Mouse (Mus musculus) hindbrain, embryonic 16.5 days (tissue): ENCODE measurements around the gene Rnf38. TPM values are rescaled to one million over a fixed set of nuclear protein-coding genes. Genes with fewer than 3 reads are reported as not detected.

Experiments used
- ATAC-seq: fragments of 200-750 bp; cut with Nextera tagmentation; 2 replicates; pipeline ENCODE4 v1.8.0; 2017; ENCODE audit warnings: moderate TSS enrichment, moderate library complexity
- H3K27ac ChIP-seq: fragments of 300-500 bp; sonication (generic); 2 replicates; pipeline ENCODE4 v1.5.1; 2014; ENCODE audit warnings: low read depth, mild to moderate bottlenecking, control low read depth, low read length, moderate library complexity
- H3K27me3 ChIP-seq: fragments of 300-500 bp; sonication (generic); replicated peaks from 2 replicates; pipeline ENCODE4 v1.6.1; 2014; ENCODE audit warnings: low read length; ENCODE audit not compliant: control insufficient read depth, insufficient read depth
- H3K36me3 ChIP-seq: fragments of 300-500 bp; sonication (generic); 2 replicates; pipeline ENCODE4 v1.6.1; 2014; ENCODE audit warnings: mild to moderate bottlenecking, low read length, moderate library complexity, mixed read lengths; ENCODE audit not compliant: control insufficient read depth, insufficient read depth
- H3K4me1 ChIP-seq: fragments of 300-500 bp; sonication (generic); 2 replicates; pipeline ENCODE4 v1.6.1; 2014; ENCODE audit warnings: low read depth, low read length; ENCODE audit not compliant: control insufficient read depth, insufficient read depth
- H3K4me2 ChIP-seq: fragments of 300-500 bp; sonication (generic); 2 replicates; pipeline ENCODE4 v1.6.1; 2014; ENCODE audit warnings: mild to moderate bottlenecking, low read length, control low read depth, moderate library complexity
- H3K4me3 ChIP-seq: fragments of 300-500 bp; sonication (generic); 2 replicates; pipeline ENCODE4 v1.5.1; 2014; ENCODE audit warnings: mild to moderate bottlenecking, low read length, control low read depth, moderate library complexity
- H3K9ac ChIP-seq: fragments of 300-500 bp; sonication (generic); 2 replicates; pipeline ENCODE4 v1.6.1; 2014; ENCODE audit warnings: low read depth, mild to moderate bottlenecking, control low read depth, low read length, moderate library complexity
- H3K9me3 ChIP-seq: fragments of 300-500 bp; sonication (generic); 2 replicates; pipeline ENCODE4 v1.6.1; 2014; ENCODE audit warnings: mild to moderate bottlenecking, low read length, moderate library complexity; ENCODE audit not compliant: control insufficient read depth
- whole genome bisulfite sequencing: fragments of 180-500 bp; shearing (Covaris S2); extraction: QIAGEN DNeasy Blood & Tissue Kit; methylation state at CpG from one replicate; pipeline ENCODE4 v1.1.7; 2014; 5-methylcytosine and 5-hydroxymethylcytosine counted together
- polyA plus RNA-seq: library from polyadenylated mRNA; unstranded; fragments of >200 nt; fragmentation: Nextera tagmentation; extraction: Ambion mirVana; gene quantifications from 2 replicates; pipeline ENCODE4 v1.2.1, GENCODE M21; 2015

The Rnf38 gene
- polyA plus RNA-seq, 1 experiment from 2014 or later: 20.9 TPM

- H3K36me3 ChIP-seq: no peaks in the 10 kb centered on the region
- peaks cover 10% of the 10 kb centered on the region for H3K4me1 ChIP-seq
- H3K4me3 ChIP-seq: no peak overlapping the region
- H3K9me3 ChIP-seq: no peaks in the 10 kb centered on the region
- H3K4me2 ChIP-seq: peak overlapping the region; percentile 18
- no peak overlapping the region for H3K9ac ChIP-seq
- 11% methylated on average over 13 of the region's 13 CpGs for WGBS
- no peak for ATAC-seq
- no peaks in the 10 kb centered on the region for H3K27me3 ChIP-seq
- no peak overlapping the region for H3K27ac ChIP-seq
These were observed 18.7 kb upstream of the Rnf38 start for GRCm38 (mm10) chr4:44251966-44252916.

- whole genome bisulfite sequencing: 87% methylated on average over 5 of the region's 5 CpGs
These were observed 17.9 kb upstream of the Rnf38 start for GRCm38 (mm10) chr4:44251521-44251920.

GRCm38 (mm10) chr4:44249705-44250104 lies 16.1 kb upstream of the Rnf38 start:
- H3K27ac ChIP-seq: no peak overlapping the region
- no peak for ATAC-seq
- no peak overlapping the region for H3K4me3 ChIP-seq
- no peak overlapping the region for H3K9ac ChIP-seq
- H3K36me3 ChIP-seq: no peaks in the 10 kb centered on the region
- no peaks in the 10 kb centered on the region for H3K9me3 ChIP-seq
- H3K4me1 ChIP-seq: peaks cover 12% of the 10 kb centered on the region
- H3K4me2 ChIP-seq: peak overlapping the region; percentile 39; the same call in 1 of the 2 replicates
- H3K27me3 ChIP-seq: no peaks in the 10 kb centered on the region
- WGBS: 3% methylated on average over 8 of the region's 10 CpGs

More at GRCm38 (mm10) chr4:44251521-44251920, 17.9 kb upstream of the Rnf38 start:
- Histone ChIP-seq H3K27ac (no peak overlapping the region), H3K9ac (no peak overlapping the region), H3K4me2 (no peak overlapping the region), H3K4me1 (peaks cover 12% of the 10 kb centered on the region), H3K4me3 (no peak overlapping the region), H3K27me3 (no peaks in the 10 kb centered on the region), H3K9me3 (no peaks in the 10 kb centered on the region), H3K36me3 (no peaks in the 10 kb centered on the region)
- no peak for ATAC-seq

GRCm38 (mm10) chr4:44247051-44247939 lies 13.7 kb upstream of the Rnf38 start:
- H3K27ac ChIP-seq: peak overlapping the region; percentile 53
- no peaks in the 10 kb centered on the region for H3K27me3 ChIP-seq
- no peaks in the 10 kb centered on the region for H3K9me3 ChIP-seq
- H3K9ac ChIP-seq: peak overlapping the region; percentile 32; the same call in 1 of the 2 replicates
- WGBS: 5% methylated on average over 18 of the region's 18 CpGs
- peaks cover 12% of the 10 kb centered on the region for H3K4me1 ChIP-seq
- H3K4me3 ChIP-seq: peak overlapping the region; percentile 11; the same call in 1 of the 2 replicates
- H3K4me2 ChIP-seq: peak overlapping the region; percentile 46
- ATAC-seq: peak; percentile 88
- H3K36me3 ChIP-seq: no peaks in the 10 kb centered on the region

GRCm38 (mm10) chr4:44246285-44246684 lies 12.7 kb upstream of the Rnf38 start:
- no peak for ATAC-seq
- Histone ChIP-seq H3K4me1 (peaks cover 12% of the 10 kb centered on the region), H3K36me3 (no peaks in the 10 kb centered on the region), H3K27ac (no peak overlapping the region), H3K4me2 (no peak overlapping the region), H3K27me3 (no peaks in the 10 kb centered on the region), H3K4me3 (no peak overlapping the region), H3K9ac (no peak overlapping the region), H3K9me3 (no peaks in the 10 kb centered on the region)
- WGBS: 94% methylated on average over 4 of the region's 4 CpGs

- H3K36me3 ChIP-seq: no peaks in the 10 kb centered on the region
These were observed 8.0 kb upstream of the Rnf38 start for GRCm38 (mm10) chr4:44241638-44242037.

GRCm38 (mm10) chr4:44235946-44236345 lies 2.4 kb upstream of the Rnf38 start:
- peaks cover 23% of the 10 kb centered on the region for H3K4me1 ChIP-seq
- no peak overlapping the region for H3K4me2 ChIP-seq
- H3K9ac ChIP-seq: no peak overlapping the region
- no peaks in the 10 kb centered on the region for H3K36me3 ChIP-seq
- H3K27me3 ChIP-seq: no peaks in the 10 kb centered on the region
- no peak overlapping the region for H3K27ac ChIP-seq
- ATAC-seq: no peak
- no peaks in the 10 kb centered on the region for H3K9me3 ChIP-seq
- no peak overlapping the region for H3K4me3 ChIP-seq
- WGBS: 75% methylated on average over 2 of the region's 2 CpGs

More at GRCm38 (mm10) chr4:44241638-44242037, 8.0 kb upstream of the Rnf38 start:
- Histone ChIP-seq H3K27me3 (no peaks in the 10 kb centered on the region), H3K9me3 (no peaks in the 10 kb centered on the region), H3K4me3 (no peak overlapping the region), H3K4me1 (no peaks in the 10 kb centered on the region), H3K27ac (no peak overlapping the region), H3K9ac (no peak overlapping the region), H3K4me2 (no peak overlapping the region)
- 46% methylated on average over 4 of the region's 4 CpGs for WGBS
- ATAC-seq: no peak

GRCm38 (mm10) chr4:44234004-44234866 lies 646 bp upstream of the Rnf38 start:
- ATAC-seq: peak; percentile 97
- Histone ChIP-seq H3K4me2 (peak overlapping the region; percentile 89), H3K36me3 (no peaks in the 10 kb centered on the region), H3K9me3 (no peaks in the 10 kb centered on the region), H3K9ac (peak overlapping the region; percentile 95), H3K27ac (peak overlapping the region; percentile 92), H3K4me3 (peak overlapping the region; percentile 88), H3K27me3 (no peaks in the 10 kb centered on the region), H3K4me1 (peaks cover 23% of the 10 kb centered on the region)
- under 1% methylated on average over 28 of the region's 62 CpGs for WGBS
